24 mouse cellular contexts compared by ENCODE assay signal in the genomic region with DNA sequence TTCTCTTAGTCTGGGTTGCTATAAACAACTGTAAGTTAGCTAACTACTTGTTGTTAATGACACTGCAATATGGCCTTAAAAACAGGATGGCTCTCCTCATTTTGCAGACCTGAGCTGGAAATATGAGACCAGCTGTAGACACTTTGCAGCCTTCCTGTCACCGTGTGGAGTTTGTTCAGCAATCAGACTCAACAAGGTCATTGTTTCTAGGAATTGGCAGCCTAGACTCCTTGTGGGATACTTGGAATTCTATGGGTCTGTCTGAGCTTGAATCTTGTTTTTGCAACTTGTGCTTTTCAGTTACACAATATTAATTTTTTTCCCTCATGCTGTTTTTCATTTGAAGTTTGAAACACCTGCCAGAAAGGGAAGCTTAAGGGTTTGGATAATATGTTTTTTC.
DNase-seq lines count a peak whose midpoint lies in the region; ATAC-seq lines count a peak whose summit lies in the region.
"Had no signal": no experiment of that assay in that cellular context is flagged by ENCODE, and none has a peak within 500 bp of the region (broad histone marks: within the 10 kb centered on the region; RNA-seq: fewer than 3 reads in every experiment).

No protein-coding gene starts in this region.

- no peaks in the 10 kb centered on the region for H3K36me3 ChIP-seq in embryonic facial prominence, embryonic 14.5 days (ENCODE audit: control insufficient read depth, insufficient read depth, low read length)
- no peaks in the 10 kb centered on the region for H3K36me3 ChIP-seq in embryonic facial prominence, embryonic 10.5 days (replicated peaks)
- H3K36me3 ChIP-seq in lung, embryonic 15.5 days = no peaks in the 10 kb centered on the region
- no peaks in the 10 kb centered on the region for H3K36me3 ChIP-seq in hindbrain, embryonic 11.5 days (ENCODE audit: control insufficient read depth, insufficient read depth, low read length)
- H3K36me3 ChIP-seq: embryonic facial prominence, embryonic 15.5 days; forebrain, embryonic 10.5 days; heart, embryonic 12.5 days; heart, embryonic 15.5 days; hindbrain, embryonic 12.5 days; hindbrain, embryonic 15.5 days had no signal

- no peak overlapping the region for H3K27ac ChIP-seq in embryonic facial prominence, embryonic 14.5 days (replicated peaks; ENCODE audit: low read depth, low read length)
- no peak overlapping the region for H3K27ac ChIP-seq in embryonic facial prominence, embryonic 10.5 days (replicated peaks)
- H3K27ac ChIP-seq in lung, embryonic 15.5 days = 0 out of 2 replicates have a peak overlapping the region, but pooled peaks have one; percentile 6
- H3K27ac ChIP-seq in hindbrain, embryonic 11.5 days (ENCODE audit: low read depth, low read length) = no peak overlapping the region
- H3K27ac ChIP-seq: embryonic facial prominence, embryonic 15.5 days; forebrain, embryonic 10.5 days; forebrain, embryonic 13.5 days; heart, embryonic 15.5 days; hindbrain, embryonic 12.5 days; hindbrain, embryonic 15.5 days had no signal

- H3K9ac ChIP-seq in embryonic facial prominence, embryonic 14.5 days (ENCODE audit: low read depth, low read length) = no peak overlapping the region
- H3K9ac ChIP-seq in lung, embryonic 15.5 days = no peak overlapping the region
- H3K9ac ChIP-seq in hindbrain, embryonic 11.5 days (ENCODE audit: low read depth, low read length) = no peak overlapping the region
- H3K9ac ChIP-seq: embryonic facial prominence, embryonic 15.5 days; forebrain, embryonic 13.5 days; heart, embryonic 12.5 days; heart, embryonic 15.5 days; hindbrain, embryonic 12.5 days; hindbrain, embryonic 15.5 days had no signal

- H3K4me3 ChIP-seq in embryonic facial prominence, embryonic 14.5 days (ENCODE audit: low read depth, low read length) = no peak overlapping the region
- no peak overlapping the region for H3K4me3 ChIP-seq in embryonic facial prominence, embryonic 10.5 days
- H3K4me3 ChIP-seq in lung, embryonic 15.5 days = no peak overlapping the region
- H3K4me3 ChIP-seq in hindbrain, embryonic 11.5 days (ENCODE audit: low read depth, low read length) = no peak overlapping the region
- H3K4me3 ChIP-seq: embryonic facial prominence, embryonic 15.5 days; forebrain, embryonic 10.5 days; forebrain, embryonic 13.5 days; heart, embryonic 12.5 days; heart, embryonic 15.5 days; hindbrain, embryonic 12.5 days; hindbrain, embryonic 15.5 days had no signal

- H3K4me2 ChIP-seq in embryonic facial prominence, embryonic 14.5 days (ENCODE audit: low read depth, low read length) = no peak overlapping the region
- no peak overlapping the region for H3K4me2 ChIP-seq in lung, embryonic 15.5 days
- no peak overlapping the region for H3K4me2 ChIP-seq in hindbrain, embryonic 11.5 days (replicated peaks; ENCODE audit: low read depth, low read length)
- H3K4me2 ChIP-seq: embryonic facial prominence, embryonic 15.5 days; forebrain, embryonic 13.5 days; heart, embryonic 12.5 days; heart, embryonic 15.5 days; hindbrain, embryonic 12.5 days; hindbrain, embryonic 15.5 days had no signal

- peak; percentile 56 for DNase-seq in embryonic facial prominence, embryonic 14.5 days (ENCODE audit: low spot score)
- DNase-seq in embryonic facial prominence, embryonic 10.5 days (ENCODE audit: low spot score) = no peak
- DNase-seq in lung, adult 18-20 months = no peak
- DNase-seq in adipocyte (ENCODE audit: low spot score) = peak; percentile 9
- DNase-seq in gonadal fat pad, adult 2 months (ENCODE audit: low read depth) = peak; percentile 38
- DNase-seq in liver = no peak
- DNase-seq in hindbrain, embryonic 11.5 days (ENCODE audit: low spot score) = no peak
- DNase-seq: adrenal gland, adult 8-10 months; cerebellum, adult 11-12 months; cerebellum, adult 8-10 months; cerebellum, postnatal 36 days; embryo, embryonic 11 days; gastrocnemius, postnatal 10 days; gastrocnemius, postnatal 36 days; heart, postnatal 36 days had no signal

- ATAC-seq in embryonic facial prominence, embryonic 14.5 days (ENCODE audit: low read depth) = no peak
- no peak for ATAC-seq in lung, embryonic 15.5 days (ENCODE audit: borderline replicate concordance, extremely low read depth, low FRiP score, low TSS enrichment)
- ATAC-seq in hindbrain, embryonic 11.5 days (ENCODE audit: low FRiP score) = no peak
- ATAC-seq: forebrain, embryonic 13.5 days; forebrain, embryonic 16.5 days had no signal

- H3K9me3 ChIP-seq in embryonic facial prominence, embryonic 14.5 days (ENCODE audit: control insufficient read depth, low read length) = no peaks in the 10 kb centered on the region
- H3K9me3 ChIP-seq in embryonic facial prominence, embryonic 10.5 days = no peaks in the 10 kb centered on the region
- H3K9me3 ChIP-seq in lung, embryonic 15.5 days = no peaks in the 10 kb centered on the region
- H3K9me3 ChIP-seq in hindbrain, embryonic 11.5 days (ENCODE audit: control insufficient read depth, low read length) = no peaks in the 10 kb centered on the region
- H3K9me3 ChIP-seq: embryonic facial prominence, embryonic 15.5 days; forebrain, embryonic 10.5 days; forebrain, embryonic 13.5 days; heart, embryonic 12.5 days; heart, embryonic 15.5 days; hindbrain, embryonic 12.5 days; hindbrain, embryonic 15.5 days had no signal

- H3K4me1 ChIP-seq in embryonic facial prominence, embryonic 14.5 days (ENCODE audit: control insufficient read depth, insufficient read depth, low read length) = peaks cover 12% of the 10 kb centered on the region; the same call in 1 of the 2 replicates
- H3K4me1 ChIP-seq in embryonic facial prominence, embryonic 10.5 days = 0 out of 2 replicates have a peak, but pooled peaks cover 5% of the 10 kb centered on the region
- peaks cover 9% of the 10 kb centered on the region; the same call in 1 of the 2 replicates for H3K4me1 ChIP-seq in lung, embryonic 15.5 days
- H3K4me1 ChIP-seq in hindbrain, embryonic 11.5 days (replicated peaks; ENCODE audit: control insufficient read depth, insufficient read depth, low read length) = no peaks in the 10 kb centered on the region
- H3K4me1 ChIP-seq: embryonic facial prominence, embryonic 15.5 days; forebrain, embryonic 10.5 days; forebrain, embryonic 13.5 days; hindbrain, embryonic 12.5 days; hindbrain, embryonic 15.5 days had no signal

- 0% methylated on average over 1 of the region's 1 CpGs for WGBS in embryonic facial prominence, embryonic 14.5 days
- WGBS in embryonic facial prominence, embryonic 10.5 days = 25% methylated on average over 1 of the region's 1 CpGs
- WGBS in lung, embryonic 15.5 days = 3% methylated on average over 1 of the region's 1 CpGs
- WGBS in hindbrain, embryonic 11.5 days = 60% methylated on average over 1 of the region's 1 CpGs

- no peaks in the 10 kb centered on the region for H3K27me3 ChIP-seq in embryonic facial prominence, embryonic 14.5 days (replicated peaks; ENCODE audit: control insufficient read depth, insufficient read depth, low read length)
- no peaks in the 10 kb centered on the region for H3K27me3 ChIP-seq in embryonic facial prominence, embryonic 10.5 days (replicated peaks; ENCODE audit: low read depth, poor library complexity, severe bottlenecking)
- H3K27me3 ChIP-seq in lung, embryonic 15.5 days = no peaks in the 10 kb centered on the region
- H3K27me3 ChIP-seq in hindbrain, embryonic 11.5 days (ENCODE audit: control insufficient read depth, insufficient read depth, low read length) = no peaks in the 10 kb centered on the region
- H3K27me3 ChIP-seq: embryonic facial prominence, embryonic 15.5 days; forebrain, embryonic 13.5 days; heart, embryonic 12.5 days; heart, embryonic 15.5 days; hindbrain, embryonic 12.5 days; hindbrain, embryonic 15.5 days had no signal

Comparison
In these comparisons a context has a peak if more than half of its experiments do, and no peak if none do; other contexts are left out.
1. DNase-seq: peak in embryonic facial prominence, embryonic 14.5 days (single experiment), adipocyte (single experiment) and gonadal fat pad, adult 2 months (single experiment); none in embryonic facial prominence, embryonic 10.5 days (single experiment), lung, adult 18-20 months (0 of 2), liver (single experiment) and hindbrain, embryonic 11.5 days (single experiment).